Mouse (Mus musculus) embryonic facial prominence, embryonic 14.5 days (tissue): ENCODE measurements at regions not wholly inside any gene's neighbourhood (a gene's known extent, or its start where the extent isn't known, plus 50 kb on each side); places are given as distances from the start of the nearest gene placed in this dataset.

ENCODE experiments used
- ATAC-seq: fragments of 200-750 bp; cut with Nextera tagmentation; 2 replicates; pipeline ENCODE4 v1.8.0; 2017; ENCODE audit warnings: low read depth, moderate number of reproducible peaks, moderate TSS enrichment
- DNase-seq: peaks from one replicate; pipeline ENCODE4 v3.0.0-alpha.2; 2015; ENCODE audit warnings: low spot score
- H3K27ac ChIP-seq: fragments of 300-500 bp; sonication (generic); replicated peaks from 2 replicates; pipeline ENCODE4 v1.5.1; 2014; ENCODE audit warnings: low read depth, mild to moderate bottlenecking, low read length, moderate library complexity
- H3K27me3 ChIP-seq: fragments of 300-500 bp; sonication (generic); replicated peaks from 2 replicates; pipeline ENCODE4 v1.6.1; 2014; ENCODE audit warnings: low read length; ENCODE audit not compliant: control insufficient read depth, insufficient read depth
- H3K36me3 ChIP-seq: fragments of 300-500 bp; sonication (generic); 2 replicates; pipeline ENCODE4 v1.6.1; 2014; ENCODE audit warnings: low read length, mixed read lengths; ENCODE audit not compliant: control insufficient read depth, insufficient read depth
- H3K4me1 ChIP-seq: fragments of 300-500 bp; sonication (generic); 2 replicates; pipeline ENCODE4 v1.6.1; 2014; ENCODE audit warnings: antibody characterized with exemption, low read length; ENCODE audit not compliant: control insufficient read depth, insufficient read depth
- H3K4me2 ChIP-seq: fragments of 300-500 bp; sonication (generic); 2 replicates; pipeline ENCODE4 v1.6.1; 2014; ENCODE audit warnings: low read depth, mild to moderate bottlenecking, low read length, moderate library complexity, mixed read lengths
- H3K4me3 ChIP-seq: fragments of 300-500 bp; sonication (generic); 2 replicates; pipeline ENCODE4 v1.5.1; 2014; ENCODE audit warnings: low read depth, mild to moderate bottlenecking, low read length
- H3K9ac ChIP-seq: fragments of 300-500 bp; sonication (generic); 2 replicates; pipeline ENCODE4 v1.6.1; 2014; ENCODE audit warnings: low read depth, mild to moderate bottlenecking, low read length, moderate library complexity, mixed read lengths
- H3K9me3 ChIP-seq: fragments of 300-500 bp; sonication (generic); 2 replicates; pipeline ENCODE4 v1.6.1; 2016; ENCODE audit warnings: low read length; ENCODE audit not compliant: control insufficient read depth
- WGBS: fragments of 180-500 bp; shearing (Covaris S2); extraction: QIAGEN DNeasy Blood & Tissue Kit; methylation state at CpG from one replicate; pipeline ENCODE4 v1.1.7; 2014; 5-methylcytosine and 5-hydroxymethylcytosine counted together

DNA sequence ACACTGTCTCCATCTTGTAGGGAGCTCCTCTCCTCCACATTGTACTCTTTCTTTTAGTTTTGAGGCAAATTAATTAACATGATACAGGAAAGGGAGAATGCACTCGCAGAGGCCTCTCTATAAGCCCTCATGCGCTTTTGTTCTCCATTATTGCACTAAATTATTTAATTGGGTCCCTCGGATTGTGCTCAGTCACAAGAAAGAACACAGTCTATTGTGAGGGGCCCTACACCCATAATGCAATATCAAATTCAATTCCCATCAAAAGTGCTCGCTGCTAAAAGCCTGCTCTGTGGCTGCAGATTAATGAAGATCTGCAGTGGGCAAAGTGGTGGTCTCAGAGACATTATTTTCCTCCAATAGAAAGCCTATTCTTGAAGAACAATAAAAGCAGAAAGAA is 99.8 kb downstream of the Gm9376 start:
- WGBS, result 75% methylated on average over 4 of the region's 4 CpGs
- H3K27ac ChIP-seq, result no peak overlapping the region
- H3K9me3 ChIP-seq, result no peaks in the 10 kb centered on the region
- no peak overlapping the region for H3K9ac ChIP-seq
- H3K36me3 ChIP-seq, result no peaks in the 10 kb centered on the region
- peaks cover 12% of the 10 kb centered on the region; the same call in 1 of the 2 replicates for H3K4me1 ChIP-seq
- H3K4me2 ChIP-seq, result no peak overlapping the region
- 0 out of 2 replicates have a peak, but pooled peaks cover 3% of the 10 kb centered on the region for H3K27me3 ChIP-seq
- no peak overlapping the region for H3K4me3 ChIP-seq
- DNase-seq (peak; percentile 37), ATAC-seq (no peak; the same call in 1 of the 2 replicates)

DNA sequence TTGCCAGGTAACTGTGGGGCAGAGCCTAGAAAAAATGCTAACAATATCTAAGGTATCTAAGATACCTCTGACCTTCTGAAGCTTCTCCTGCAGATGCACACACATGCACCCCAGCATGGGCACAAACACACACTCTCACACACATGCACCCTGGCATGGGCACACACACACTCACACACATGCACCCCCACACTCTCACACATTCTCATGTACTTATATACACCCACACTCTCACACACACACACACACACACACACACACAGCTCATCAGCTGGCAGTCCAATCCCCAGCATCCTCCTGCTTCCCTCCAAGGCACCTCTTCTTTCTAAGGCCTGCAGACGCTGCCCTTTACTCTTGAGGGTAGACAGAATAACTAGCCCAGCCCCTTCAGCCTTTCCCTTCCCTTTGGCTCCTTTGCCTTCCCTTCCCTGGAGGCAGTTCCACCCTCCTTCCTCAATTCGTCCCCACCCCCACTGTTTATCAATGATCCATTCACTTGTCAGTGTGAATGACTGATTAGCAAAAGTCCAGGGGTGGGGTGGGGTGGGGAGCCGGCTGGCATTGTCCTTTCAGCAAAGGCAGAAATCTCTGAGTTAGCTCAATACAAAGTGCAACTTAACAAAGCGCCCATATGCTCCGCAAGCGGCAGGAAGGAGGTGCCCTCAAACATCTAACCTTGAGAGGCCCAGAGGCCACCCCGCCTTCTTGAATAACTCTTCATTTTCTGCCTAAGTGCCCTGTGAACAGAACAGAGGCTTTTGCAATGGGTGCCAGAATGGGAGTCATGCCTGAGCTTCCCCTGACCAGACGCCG is 102.1 kb downstream of the Gm9376 start:
- Histone ChIP-seq H3K9ac (no peak overlapping the region), H3K27me3 (0 out of 2 replicates have a peak, but pooled peaks cover 3% of the 10 kb centered on the region), H3K9me3 (no peaks in the 10 kb centered on the region), H3K27ac (no peak overlapping the region), H3K36me3 (no peaks in the 10 kb centered on the region), H3K4me1 (no peaks in the 10 kb centered on the region), H3K4me2 (no peak overlapping the region), H3K4me3 (no peak overlapping the region)
- 26% methylated on average over 9 of the region's 9 CpGs for WGBS
- ATAC-seq, result no peak
- no peak for DNase-seq

DNA sequence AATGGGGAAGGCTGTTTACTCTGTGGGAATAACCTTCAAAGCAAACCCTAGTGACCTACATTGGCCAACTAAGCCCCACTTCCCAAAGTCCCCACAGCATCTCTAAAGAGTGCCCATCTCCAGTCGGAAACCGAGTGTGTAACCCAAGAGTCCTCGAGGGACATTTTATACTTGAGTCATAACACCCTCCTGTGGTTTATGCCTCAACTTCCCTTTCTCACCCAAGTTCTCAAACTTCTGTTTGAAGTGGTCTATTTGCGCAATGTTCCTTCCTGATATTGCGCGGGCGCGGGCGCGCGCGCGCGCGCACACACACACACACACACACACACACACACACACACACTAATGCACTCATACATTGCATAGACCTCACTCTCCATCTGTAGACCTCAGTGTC is 104.6 kb downstream of the Gm9376 start:
- no peaks in the 10 kb centered on the region for H3K36me3 ChIP-seq
- ATAC-seq, result no peak
- H3K4me1 ChIP-seq, result no peaks in the 10 kb centered on the region
- no peak for DNase-seq
- 0 out of 2 replicates have a peak, but pooled peaks cover 3% of the 10 kb centered on the region for H3K27me3 ChIP-seq
- WGBS, result 93% methylated on average over 15 of the region's 15 CpGs
- no peaks in the 10 kb centered on the region for H3K9me3 ChIP-seq
- H3K9ac ChIP-seq, result no peak overlapping the region
- H3K27ac ChIP-seq, result no peak overlapping the region
- no peak overlapping the region for H3K4me2 ChIP-seq
- no peak overlapping the region for H3K4me3 ChIP-seq

DNA sequence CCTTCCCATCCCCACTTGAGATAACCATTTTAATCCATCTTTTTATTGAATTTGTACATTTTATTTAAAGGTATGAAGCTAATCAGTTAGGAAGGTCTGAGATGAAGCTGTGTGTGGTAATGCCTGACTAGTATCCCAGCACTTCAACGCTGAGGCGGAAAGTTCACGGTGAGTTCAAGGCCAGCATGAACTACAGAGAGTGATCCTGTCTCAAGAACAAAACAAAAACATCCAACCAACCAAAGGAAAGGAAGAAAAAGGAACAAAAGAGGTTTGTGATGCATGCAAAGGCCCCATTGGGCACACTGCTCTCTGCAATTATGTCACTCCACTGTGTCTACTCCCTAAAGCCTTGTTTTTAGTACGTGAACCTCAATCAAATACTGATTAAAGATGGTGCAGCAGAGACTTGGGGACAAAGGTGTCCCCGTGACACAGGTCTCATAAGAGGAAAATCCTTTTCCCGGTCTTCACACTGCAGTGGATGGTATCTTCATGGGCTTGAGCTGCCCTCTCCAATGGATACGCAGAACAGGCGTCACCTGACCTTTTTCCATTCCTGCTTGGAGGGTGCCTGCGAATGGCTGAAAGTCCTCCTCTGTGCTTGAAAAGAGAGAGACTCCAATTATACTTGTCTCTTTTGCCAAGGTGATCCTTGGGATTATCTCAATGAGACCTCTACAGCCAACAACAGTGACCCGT is 108.2 kb downstream of the Gm9376 start:
- Histone ChIP-seq H3K4me3 (no peak overlapping the region), H3K27me3 (no peaks in the 10 kb centered on the region), H3K36me3 (no peaks in the 10 kb centered on the region), H3K4me1 (no peaks in the 10 kb centered on the region), H3K27ac (no peak overlapping the region), H3K9me3 (no peaks in the 10 kb centered on the region), H3K4me2 (no peak overlapping the region), H3K9ac (no peak overlapping the region)
- WGBS, result 87% methylated on average over 10 of the region's 10 CpGs
- no peak for DNase-seq
- no peak for ATAC-seq

DNA sequence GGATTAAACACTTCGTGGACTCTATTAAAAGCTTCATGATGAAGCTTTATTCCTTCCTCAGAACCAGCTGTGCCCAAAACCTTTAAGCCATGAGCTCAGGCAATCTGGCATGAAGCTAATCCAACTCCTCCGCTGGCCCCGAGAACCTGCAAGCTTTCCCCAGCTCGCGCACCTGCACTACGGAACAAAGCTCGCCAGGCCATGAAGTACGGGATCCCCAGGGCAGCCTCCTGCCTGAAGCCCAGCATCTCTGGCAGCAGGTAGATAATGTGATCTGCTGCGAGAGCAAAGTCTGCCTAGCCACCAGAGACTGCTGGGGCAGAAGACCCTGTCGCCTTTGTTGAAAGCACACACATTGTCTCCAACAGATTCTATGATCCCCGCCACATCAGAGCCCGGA is 108.9 kb downstream of the Gm9376 start:
- no peak for DNase-seq
- Histone ChIP-seq H3K27me3 (no peaks in the 10 kb centered on the region), H3K36me3 (no peaks in the 10 kb centered on the region), H3K27ac (no peak overlapping the region), H3K4me2 (no peak overlapping the region), H3K4me1 (no peaks in the 10 kb centered on the region), H3K4me3 (no peak overlapping the region), H3K9me3 (no peaks in the 10 kb centered on the region), H3K9ac (no peak overlapping the region)
- 93% methylated on average over 12 of the region's 12 CpGs for WGBS
- no peak for ATAC-seq

DNA sequence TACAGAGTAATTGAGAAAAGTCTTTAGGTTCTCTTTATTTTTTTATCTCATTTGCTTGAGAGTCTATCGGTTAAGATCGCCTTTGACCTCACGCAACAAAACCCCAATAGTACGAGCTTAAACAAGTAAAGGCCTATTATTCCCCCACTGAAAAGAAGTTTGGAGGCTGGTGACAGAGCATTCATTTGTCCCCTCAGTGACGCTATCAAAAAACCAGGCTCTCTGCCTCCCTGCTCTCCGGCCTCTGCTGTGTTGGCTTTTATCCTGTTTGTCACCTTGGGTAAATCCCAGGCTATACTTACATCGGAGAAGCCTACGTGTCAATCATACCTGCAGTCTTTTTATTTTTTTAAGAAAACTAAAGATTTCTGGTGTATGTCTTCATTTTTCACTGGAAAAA is 112.9 kb downstream of the Gm9376 start:
- DNase-seq (no peak), ATAC-seq (no peak)
- H3K9me3 ChIP-seq, result no peaks in the 10 kb centered on the region
- no peaks in the 10 kb centered on the region for H3K4me1 ChIP-seq
- H3K4me3 ChIP-seq, result no peak overlapping the region
- no peaks in the 10 kb centered on the region for H3K36me3 ChIP-seq
- WGBS, result 80% methylated on average over 8 of the region's 8 CpGs
- no peak overlapping the region for H3K9ac ChIP-seq
- H3K27me3 ChIP-seq, result no peaks in the 10 kb centered on the region
- no peak overlapping the region for H3K27ac ChIP-seq
- H3K4me2 ChIP-seq, result no peak overlapping the region

DNA sequence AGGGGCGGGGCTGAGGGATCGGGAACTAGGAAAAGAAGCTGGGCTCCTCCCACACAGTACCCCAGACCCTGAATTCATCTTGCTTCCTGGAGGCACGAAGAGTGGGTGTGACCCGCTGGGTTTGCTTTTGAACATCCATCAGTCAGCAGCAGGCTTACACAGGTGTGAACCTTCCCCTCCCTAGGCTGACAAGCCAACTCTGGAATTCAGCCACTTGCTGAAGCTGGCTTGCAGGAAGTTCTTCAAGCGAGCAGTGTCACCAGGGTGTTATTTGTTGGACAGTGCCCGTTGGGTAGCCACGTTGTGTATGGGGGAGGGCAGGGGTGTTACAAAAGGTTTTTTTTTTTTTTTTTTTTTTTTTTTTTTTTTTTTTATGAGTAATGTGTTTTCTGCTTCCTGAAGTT is 118.8 kb downstream of the Gm9376 start:
- ATAC-seq (peak; percentile 85), DNase-seq (peak; percentile 71)
- H3K4me1 ChIP-seq, result no peaks in the 10 kb centered on the region
- H3K27ac ChIP-seq, result no peak overlapping the region
- 9% methylated on average over 7 of the region's 7 CpGs for WGBS
- H3K4me3 ChIP-seq, result no peak overlapping the region
- H3K9me3 ChIP-seq, result no peaks in the 10 kb centered on the region
- no peaks in the 10 kb centered on the region for H3K27me3 ChIP-seq
- no peaks in the 10 kb centered on the region for H3K36me3 ChIP-seq
- H3K9ac ChIP-seq, result no peak overlapping the region
- H3K4me2 ChIP-seq, result peak overlapping the region; percentile 44

DNA sequence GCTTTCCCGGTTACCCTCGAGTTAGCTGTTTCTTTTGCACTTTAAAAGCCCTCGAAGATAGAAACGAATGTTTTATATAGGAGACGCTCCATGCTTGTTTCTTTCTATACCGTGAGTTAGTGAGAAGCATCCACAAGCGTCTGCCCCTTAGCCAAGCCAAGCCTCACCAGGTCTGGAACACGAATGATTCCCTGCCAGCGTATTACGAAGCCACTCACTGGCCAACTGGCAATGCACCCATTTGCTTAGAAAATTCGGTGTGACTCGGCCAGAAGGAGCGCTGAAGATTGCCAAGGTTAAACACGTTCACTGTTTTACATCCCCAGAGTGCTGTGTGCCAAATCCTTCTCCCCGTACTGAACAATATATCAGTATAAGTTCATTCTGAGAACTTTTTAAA is 121.3 kb downstream of the Gm9376 start:
- Histone ChIP-seq H3K4me2 (no peak overlapping the region), H3K4me1 (no peaks in the 10 kb centered on the region), H3K4me3 (no peak overlapping the region), H3K9ac (no peak overlapping the region), H3K27ac (no peak overlapping the region), H3K36me3 (no peaks in the 10 kb centered on the region), H3K9me3 (no peaks in the 10 kb centered on the region), H3K27me3 (no peaks in the 10 kb centered on the region)
- WGBS, result 89% methylated on average over 15 of the region's 15 CpGs
- no peak for DNase-seq
- ATAC-seq, result no peak
